Mouse (Mus musculus) intestine, embryonic 16.5 days (tissue): Measurements from ENCODE around the gene Uba5. TPM values are rescaled to one million over a fixed set of nuclear protein-coding genes. Genes with fewer than 3 reads are reported as not detected.

Experiments used
- ATAC-seq: fragments of 200-750 bp; cut with Nextera tagmentation; 2 replicates; pipeline ENCODE4 v1.8.0; 2017; ENCODE audit warnings: moderate TSS enrichment, moderate library complexity
- H3K27ac ChIP-seq: fragments of 300-500 bp; sonication (generic); 2 replicates; pipeline ENCODE4 v1.5.1; 2014; ENCODE audit warnings: mild to moderate bottlenecking, low read length
- H3K27me3 ChIP-seq: fragments of 300-500 bp; sonication (generic); replicated peaks from 2 replicates; pipeline ENCODE4 v1.6.1; 2014; ENCODE audit warnings: low read length, control low read depth, mixed read lengths; ENCODE audit not compliant: control insufficient read depth, insufficient read depth
- H3K36me3 ChIP-seq: fragments of 300-500 bp; sonication (generic); 2 replicates; pipeline ENCODE4 v1.6.1; 2014; ENCODE audit warnings: low read length, control low read depth; ENCODE audit not compliant: control insufficient read depth, insufficient read depth
- H3K4me1 ChIP-seq: fragments of 300-500 bp; sonication (generic); 2 replicates; pipeline ENCODE4 v1.6.1; 2014; ENCODE audit warnings: low read length, control low read depth, mixed read lengths; ENCODE audit not compliant: control insufficient read depth, insufficient read depth
- H3K4me2 ChIP-seq: fragments of 300-500 bp; sonication (generic); 2 replicates; pipeline ENCODE4 v1.6.1; 2014; ENCODE audit warnings: low read depth, low read length, control low read depth
- H3K4me3 ChIP-seq: fragments of 300-500 bp; sonication (generic); 2 replicates; pipeline ENCODE4 v1.5.1; 2014; ENCODE audit warnings: mild to moderate bottlenecking, low read length
- H3K9ac ChIP-seq: fragments of 300-500 bp; sonication (generic); 2 replicates; pipeline ENCODE4 v1.6.1; 2014; ENCODE audit warnings: low read depth, low read length
- H3K9me3 ChIP-seq: fragments of 300-500 bp; sonication (generic); 2 replicates; pipeline ENCODE4 v1.6.1; 2016; ENCODE audit warnings: low read length, control low read depth; ENCODE audit not compliant: control insufficient read depth
- WGBS: fragments of 180-500 bp; shearing (Covaris S2); extraction: QIAGEN DNeasy Blood & Tissue Kit; methylation state at CpG from one replicate; pipeline ENCODE4 v1.1.7; 2014; 5-methylcytosine and 5-hydroxymethylcytosine counted together
- polyA plus RNA-seq: library from polyadenylated mRNA; unstranded; fragments of >200 nt; fragmentation: Nextera tagmentation; extraction: Ambion mirVana; gene quantifications from 2 replicates; pipeline ENCODE4 v1.2.1, GENCODE M21; 2015

Uba5 gene
- polyA plus RNA-seq, 1 experiment from 2014 or later, result 40.6 TPM

- Histone ChIP-seq H3K4me2 (no peak overlapping the region), H3K4me3 (no peak overlapping the region), H3K9me3 (no peaks in the 10 kb centered on the region), H3K9ac (no peak overlapping the region), H3K27ac (no peak overlapping the region), H3K4me1 (no peaks in the 10 kb centered on the region), H3K27me3 (no peaks in the 10 kb centered on the region), H3K36me3 (0 out of 2 replicates have a peak, but pooled peaks cover 4% of the 10 kb centered on the region)
- WGBS, result 89% methylated on average over 13 of the region's 13 CpGs
- no peak for ATAC-seq
These were observed 24.7 kb downstream of the Uba5 start for GRCm38 (mm10) chr9:104038266-104038665.

- H3K36me3 ChIP-seq, result 0 out of 2 replicates have a peak, but pooled peaks cover 4% of the 10 kb centered on the region
- peak; percentile 68; the same call in 1 of the 2 replicates for ATAC-seq
These were observed 27.5 kb downstream of the Uba5 start for GRCm38 (mm10) chr9:104035261-104036015.

DNA sequence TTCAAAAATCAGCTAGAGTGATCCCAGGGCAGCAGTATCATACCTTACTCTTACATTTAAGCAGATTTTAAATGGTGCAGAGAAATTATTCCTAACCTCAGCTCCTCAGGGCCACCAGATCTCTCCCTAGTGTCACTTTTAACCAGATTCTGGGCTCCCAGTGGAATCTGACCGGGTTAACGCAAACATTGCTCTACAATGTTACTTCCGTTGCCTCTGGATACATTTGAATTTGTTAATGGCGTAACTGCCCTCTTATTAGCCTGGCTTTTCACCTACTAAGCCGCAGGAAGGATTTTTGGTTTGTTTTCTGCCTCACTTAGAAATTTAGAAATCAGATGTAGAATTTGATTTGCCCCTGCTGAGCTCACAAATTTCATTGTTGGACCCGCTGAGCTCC is 28.2 kb downstream of the Uba5 start:
- H3K4me3 ChIP-seq, result no peak overlapping the region
- no peak overlapping the region for H3K4me2 ChIP-seq
- peaks cover 4% of the 10 kb centered on the region; the same call in 1 of the 2 replicates for H3K36me3 ChIP-seq
- H3K4me1 ChIP-seq, result no peaks in the 10 kb centered on the region
- H3K9me3 ChIP-seq, result no peaks in the 10 kb centered on the region
- H3K9ac ChIP-seq, result no peak overlapping the region
- no peak for ATAC-seq
- no peak overlapping the region for H3K27ac ChIP-seq
- H3K27me3 ChIP-seq, result no peaks in the 10 kb centered on the region
- WGBS, result 65% methylated on average over 6 of the region's 6 CpGs

More at GRCm38 (mm10) chr9:104035261-104036015, 27.5 kb downstream of the Uba5 start:
- H3K4me3 ChIP-seq, result no peak overlapping the region
- H3K27me3 ChIP-seq, result no peaks in the 10 kb centered on the region
- H3K27ac ChIP-seq, result no peak overlapping the region
- 51% methylated on average over 24 of the region's 24 CpGs for WGBS
- no peaks in the 10 kb centered on the region for H3K9me3 ChIP-seq
- no peaks in the 10 kb centered on the region for H3K4me1 ChIP-seq
- H3K9ac ChIP-seq, result no peak overlapping the region
- H3K4me2 ChIP-seq, result no peak overlapping the region

DNA sequence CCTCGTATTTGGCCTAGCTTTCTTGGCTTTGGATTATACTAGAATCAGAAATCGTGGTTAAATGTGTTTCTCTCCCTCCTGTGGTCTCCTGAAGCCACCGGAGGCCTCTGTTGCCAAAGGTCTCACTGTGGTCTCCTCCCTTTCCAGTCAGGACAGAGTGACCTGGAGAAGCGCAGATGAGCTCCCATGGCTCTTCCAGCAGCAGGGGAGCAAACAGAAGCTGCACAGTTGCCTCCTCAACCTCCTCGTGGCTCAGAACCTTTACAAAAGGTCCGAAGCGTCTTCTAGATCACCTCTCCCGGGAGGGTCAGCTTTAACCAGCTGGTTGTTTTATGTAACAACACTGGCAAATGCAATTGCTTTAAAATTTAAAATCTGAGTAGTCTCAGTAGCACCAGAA is 28.7 kb downstream of the Uba5 start:
- no peak for ATAC-seq
- H3K27ac ChIP-seq, result no peak overlapping the region
- no peaks in the 10 kb centered on the region for H3K27me3 ChIP-seq
- 80% methylated on average over 8 of the region's 8 CpGs for WGBS
- no peak overlapping the region for H3K4me2 ChIP-seq
- H3K4me1 ChIP-seq, result no peaks in the 10 kb centered on the region
- H3K9me3 ChIP-seq, result no peaks in the 10 kb centered on the region
- no peak overlapping the region for H3K4me3 ChIP-seq
- H3K36me3 ChIP-seq, result peaks cover 4% of the 10 kb centered on the region; the same call in 1 of the 2 replicates
- H3K9ac ChIP-seq, result no peak overlapping the region

DNA sequence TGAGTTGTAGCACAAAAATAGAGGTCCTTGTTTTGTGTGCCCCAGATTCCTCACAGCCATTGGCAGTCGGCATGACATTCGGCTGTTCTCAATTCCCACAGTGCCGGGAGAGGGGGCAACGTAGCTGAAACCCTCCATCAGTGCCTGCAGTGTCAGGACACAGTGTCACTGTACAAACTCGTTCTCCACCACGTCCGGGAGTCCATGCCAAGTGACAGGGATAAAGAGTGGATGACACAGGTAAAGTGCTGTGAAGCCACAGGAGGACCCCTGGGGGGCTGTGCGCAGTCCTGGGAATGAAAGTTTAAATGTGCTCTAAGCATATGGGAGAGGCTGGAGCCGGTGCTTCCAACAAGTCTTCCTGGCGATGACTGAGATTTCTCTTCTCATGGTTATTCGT is 33.1 kb downstream of the Uba5 start:
- H3K36me3 ChIP-seq, result peaks cover 6% of the 10 kb centered on the region
- no peak overlapping the region for H3K27ac ChIP-seq

GRCm38 (mm10) chr9:104027186-104027585 is 35.7 kb downstream of the Uba5 start:
- no peak overlapping the region for H3K4me2 ChIP-seq
- H3K9me3 ChIP-seq, result no peaks in the 10 kb centered on the region
- H3K9ac ChIP-seq, result no peak overlapping the region
- peaks cover 6% of the 10 kb centered on the region for H3K36me3 ChIP-seq
- H3K4me3 ChIP-seq, result no peak overlapping the region
- H3K27me3 ChIP-seq, result no peaks in the 10 kb centered on the region
- no peak for ATAC-seq
- H3K27ac ChIP-seq, result no peak overlapping the region
- WGBS, result 96% methylated on average over 8 of the region's 8 CpGs
- no peaks in the 10 kb centered on the region for H3K4me1 ChIP-seq

More for the DNA sequence above, 33.1 kb downstream of the Uba5 start:
- Histone ChIP-seq H3K4me3 (no peak overlapping the region), H3K27me3 (no peaks in the 10 kb centered on the region), H3K9me3 (no peaks in the 10 kb centered on the region), H3K9ac (no peak overlapping the region), H3K4me1 (no peaks in the 10 kb centered on the region), H3K4me2 (no peak overlapping the region)
- no peak for ATAC-seq
- WGBS, result 86% methylated on average over 11 of the region's 11 CpGs

GRCm38 (mm10) chr9:104021026-104021425 is 41.9 kb downstream of the Uba5 start:
- Histone ChIP-seq H3K4me2 (no peak overlapping the region), H3K4me3 (no peak overlapping the region), H3K4me1 (no peaks in the 10 kb centered on the region), H3K9ac (no peak overlapping the region), H3K9me3 (no peaks in the 10 kb centered on the region), H3K27me3 (no peaks in the 10 kb centered on the region), H3K27ac (no peak overlapping the region), H3K36me3 (peaks cover 3% of the 10 kb centered on the region; the same call in 1 of the 2 replicates)
- 94% methylated on average over 10 of the region's 10 CpGs for WGBS
- no peak for ATAC-seq

DNA sequence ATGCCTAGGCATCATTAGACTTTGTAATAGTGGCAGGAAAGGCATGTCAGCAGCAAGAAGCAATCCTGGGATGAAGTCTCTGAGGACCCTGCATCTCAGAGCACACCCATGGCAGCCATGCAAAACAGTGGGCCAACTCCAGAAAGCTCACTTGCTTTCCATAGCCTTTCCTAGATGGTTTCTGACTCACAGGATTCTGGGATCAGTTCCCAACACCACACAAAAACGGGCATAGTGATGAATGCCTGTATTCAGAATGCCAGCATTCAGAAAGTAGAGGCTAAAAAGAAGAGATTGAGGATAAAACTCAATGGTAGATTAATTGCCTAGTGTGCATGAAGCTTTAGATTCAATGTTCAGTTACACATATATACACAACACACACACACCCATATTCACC is 48.4 kb downstream of the Uba5 start:
- Histone ChIP-seq H3K4me3 (no peak overlapping the region), H3K4me2 (no peak overlapping the region), H3K27ac (no peak overlapping the region), H3K4me1 (no peaks in the 10 kb centered on the region), H3K36me3 (no peaks in the 10 kb centered on the region), H3K9me3 (no peaks in the 10 kb centered on the region), H3K9ac (no peak overlapping the region), H3K27me3 (no peaks in the 10 kb centered on the region)
- no peak for ATAC-seq
- 75% methylated on average over 1 of the region's 1 CpGs for WGBS

GRCm38 (mm10) chr9:104002913-104003330 is 60.0 kb downstream of the Uba5 start:
- peak overlapping the region; percentile 66 for H3K4me2 ChIP-seq
- H3K36me3 ChIP-seq, result no peaks in the 10 kb centered on the region
- no peaks in the 10 kb centered on the region for H3K9me3 ChIP-seq
- peak overlapping the region; percentile 71 for H3K4me3 ChIP-seq
- no peaks in the 10 kb centered on the region for H3K27me3 ChIP-seq
- peaks cover 7% of the 10 kb centered on the region; the same call in 1 of the 2 replicates for H3K4me1 ChIP-seq
- H3K27ac ChIP-seq, result peak overlapping the region; percentile 82
- peak overlapping the region; percentile 75 for H3K9ac ChIP-seq
- ATAC-seq, result peak; percentile 64
- under 1% methylated on average over 37 of the region's 37 CpGs for WGBS
